Mouse (Mus musculus) forebrain, embryonic 14.5 days (tissue): Measurements from ENCODE around the gene Fmn2. TPM values are rescaled to one million over a fixed set of nuclear protein-coding genes. Genes with fewer than 3 reads are reported as not detected.

ENCODE experiments used
- ATAC-seq: fragments of 200-750 bp; cut with Nextera tagmentation; 2 replicates; pipeline ENCODE4 v1.8.0; 2017; ENCODE audit warnings: mild to moderate bottlenecking, moderate library complexity
- DNase-seq: peaks from one replicate; pipeline ENCODE4 v3.0.0-alpha.2; 2015; ENCODE audit warnings: low spot score
- H3K27ac ChIP-seq: fragments of 300-500 bp; sonication (generic); 2 replicates; pipeline ENCODE4 v1.5.1; 2014; ENCODE audit warnings: low read depth, mild to moderate bottlenecking, control low read depth, low read length, moderate library complexity
- H3K27me3 ChIP-seq: fragments of 300-500 bp; sonication (generic); replicated peaks from 2 replicates; pipeline ENCODE4 v1.6.1; 2014; ENCODE audit warnings: low read length, control low read depth, mixed read lengths; ENCODE audit not compliant: control insufficient read depth, insufficient read depth
- H3K36me3 ChIP-seq: fragments of 300-500 bp; sonication (generic); 2 replicates; pipeline ENCODE4 v1.6.1; 2014; ENCODE audit warnings: low read length, control low read depth; ENCODE audit not compliant: control insufficient read depth, insufficient read depth
- H3K4me1 ChIP-seq: fragments of 300-500 bp; sonication (generic); 2 replicates; pipeline ENCODE4 v1.6.1; 2014; ENCODE audit warnings: antibody characterized with exemption, low read length, control low read depth; ENCODE audit not compliant: control insufficient read depth, insufficient read depth
- H3K4me2 ChIP-seq: fragments of 300-500 bp; sonication (generic); 2 replicates; pipeline ENCODE4 v1.6.1; 2014; ENCODE audit warnings: mild to moderate bottlenecking, control low read depth, low read length
- H3K4me3 ChIP-seq: fragments of 300-500 bp; sonication (generic); 2 replicates; pipeline ENCODE4 v1.5.1; 2014; ENCODE audit warnings: low read depth, low read length, control low read depth
- H3K9ac ChIP-seq: fragments of 300-500 bp; sonication (generic); 2 replicates; pipeline ENCODE4 v1.6.1; 2014; ENCODE audit warnings: mild to moderate bottlenecking, low read length, control low read depth, moderate library complexity
- H3K9me3 ChIP-seq: fragments of 300-500 bp; sonication (generic); replicated peaks from 2 replicates; pipeline ENCODE4 v1.6.1; 2016; ENCODE audit warnings: low read length, control low read depth, mixed read lengths; ENCODE audit not compliant: control insufficient read depth
- WGBS: fragments of 180-500 bp; shearing (Covaris S2); extraction: QIAGEN DNeasy Blood & Tissue Kit; methylation state at CpG from one replicate; pipeline ENCODE4 v1.1.7; 2014; 5-methylcytosine and 5-hydroxymethylcytosine counted together
- polyA plus RNA-seq: library from polyadenylated mRNA; unstranded; fragments of >200 nt; fragmentation: Nextera tagmentation; extraction: Ambion mirVana; gene quantifications from 2 replicates; pipeline ENCODE4 v1.2.1, GENCODE M21; 2014

Gene Fmn2
- polyA plus RNA-seq, 1 experiment from 2014 or later = 5.0 TPM

DNA sequence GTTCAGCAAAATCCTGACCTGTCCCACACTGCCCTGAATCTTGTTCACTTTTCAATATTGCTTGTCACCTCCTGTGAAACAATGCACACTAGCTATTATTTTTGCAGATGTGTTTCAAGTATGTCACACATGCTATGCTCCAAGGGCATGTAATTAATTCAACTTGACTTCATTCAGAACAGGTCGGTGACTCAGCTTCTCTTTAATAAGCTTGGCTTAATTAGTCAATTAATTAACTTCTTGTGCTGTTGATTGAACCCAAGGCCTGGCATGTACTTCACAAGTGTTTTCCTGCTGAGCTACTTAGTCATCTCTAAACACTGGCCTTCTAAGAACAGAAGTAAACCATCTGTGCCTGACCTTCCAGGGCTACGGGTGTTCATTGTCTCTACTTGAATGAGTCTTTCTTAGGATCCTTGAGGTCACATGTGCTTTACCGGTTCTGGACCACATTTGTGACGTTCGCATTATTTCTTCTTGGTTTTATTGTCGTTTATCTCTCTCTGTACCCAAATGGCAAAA, 136.0 kb downstream of the Fmn2 start:
- 27% methylated on average over 6 of the region's 6 CpGs for WGBS
- Histone ChIP-seq H3K27me3 (no peaks in the 10 kb centered on the region), H3K9ac (no peak overlapping the region), H3K9me3 (no peaks in the 10 kb centered on the region), H3K4me3 (no peak overlapping the region), H3K27ac (no peak overlapping the region), H3K4me1 (no peaks in the 10 kb centered on the region), H3K36me3 (no peaks in the 10 kb centered on the region), H3K4me2 (no peak overlapping the region)
- DNase-seq = peak; percentile 23
- ATAC-seq = peak; percentile 63

DNA sequence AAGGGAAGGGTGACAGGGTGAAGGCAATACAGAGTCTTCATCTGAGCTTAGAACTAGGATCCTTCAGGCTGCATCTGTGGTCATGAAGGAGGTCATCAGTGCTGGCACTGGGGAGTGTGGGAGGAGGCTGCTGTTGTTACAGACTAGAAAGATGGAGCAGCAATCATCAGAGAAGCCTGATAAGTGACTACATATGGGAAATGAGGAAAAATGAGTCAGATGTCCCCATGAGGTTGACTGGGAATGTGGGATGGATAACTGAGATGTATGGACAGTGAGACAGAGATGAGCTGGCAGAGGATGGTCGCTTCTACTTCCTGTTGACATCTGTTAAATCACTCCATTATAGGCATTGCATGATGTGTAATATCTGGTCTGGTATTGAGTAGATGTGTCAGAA, 139.3 kb downstream of the Fmn2 start:
- Histone ChIP-seq H3K4me2 (no peak overlapping the region), H3K27ac (no peak overlapping the region), H3K27me3 (no peaks in the 10 kb centered on the region), H3K9ac (no peak overlapping the region), H3K4me3 (no peak overlapping the region), H3K9me3 (no peaks in the 10 kb centered on the region), H3K4me1 (no peaks in the 10 kb centered on the region), H3K36me3 (no peaks in the 10 kb centered on the region)
- WGBS = 96% methylated on average over 1 of the region's 1 CpGs
- no peak for ATAC-seq
- no peak for DNase-seq

DNA sequence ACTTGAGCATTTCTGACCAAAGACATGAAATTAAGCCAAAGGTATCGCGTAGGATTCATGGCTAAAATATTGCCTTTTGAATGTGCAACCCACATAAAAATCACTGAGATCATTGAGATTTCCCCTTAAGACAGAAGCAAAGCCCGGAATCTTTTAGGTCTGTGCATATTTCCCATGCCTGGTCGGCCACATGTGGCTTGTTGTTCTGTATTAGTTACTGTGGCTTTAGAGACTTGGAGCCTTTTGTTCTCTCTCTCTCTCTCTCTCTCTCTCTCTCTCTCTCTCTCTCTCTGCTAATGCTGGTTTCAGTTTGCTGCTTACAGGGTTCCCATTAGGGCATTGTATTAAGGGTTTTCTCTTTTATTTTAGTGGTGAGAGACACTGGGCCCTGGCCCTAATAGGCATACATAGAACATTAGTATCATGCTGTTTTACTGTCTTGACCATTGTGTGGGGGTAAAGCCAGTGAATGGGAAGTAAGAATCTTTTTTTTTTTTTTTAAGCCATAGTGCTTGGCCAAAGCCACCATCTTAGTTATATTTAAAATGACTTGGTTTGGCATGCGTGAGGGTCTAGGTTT, 141.9 kb downstream of the Fmn2 start:
- H3K36me3 ChIP-seq = no peaks in the 10 kb centered on the region
- H3K9me3 ChIP-seq = no peaks in the 10 kb centered on the region
- 52% methylated on average over 5 of the region's 5 CpGs for WGBS
- H3K27ac ChIP-seq = no peak overlapping the region
- no peaks in the 10 kb centered on the region for H3K4me1 ChIP-seq
- no peak overlapping the region for H3K4me2 ChIP-seq
- DNase-seq = no peak
- H3K27me3 ChIP-seq = no peaks in the 10 kb centered on the region
- no peak for ATAC-seq
- no peak overlapping the region for H3K9ac ChIP-seq
- no peak overlapping the region for H3K4me3 ChIP-seq

DNA sequence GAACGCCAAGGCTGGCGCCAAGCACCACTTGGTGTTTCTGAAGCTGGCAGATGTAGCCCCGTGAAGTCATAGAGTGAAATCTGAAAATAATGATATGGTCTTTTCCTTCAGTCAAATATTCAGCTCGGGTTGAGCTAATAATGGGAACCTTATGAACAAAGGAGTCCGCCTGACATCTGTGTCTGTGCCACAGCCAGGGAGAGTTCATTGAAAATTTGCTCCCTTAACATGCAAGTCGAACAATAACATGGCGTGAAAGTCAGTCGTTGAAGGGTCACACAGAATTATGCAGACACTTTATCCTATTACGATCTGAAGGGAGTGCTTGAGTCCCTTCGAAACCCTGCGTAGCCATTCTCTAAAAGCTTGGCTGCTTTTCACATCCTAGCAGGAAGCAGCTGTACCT, 147.8 kb downstream of the Fmn2 start:
- no peaks in the 10 kb centered on the region for H3K4me1 ChIP-seq
- no peak for ATAC-seq
- WGBS = 73% methylated on average over 11 of the region's 11 CpGs
- no peak overlapping the region for H3K4me2 ChIP-seq
- no peaks in the 10 kb centered on the region for H3K9me3 ChIP-seq
- no peaks in the 10 kb centered on the region for H3K27me3 ChIP-seq
- H3K9ac ChIP-seq = no peak overlapping the region
- no peaks in the 10 kb centered on the region for H3K36me3 ChIP-seq
- DNase-seq = peak; percentile 16
- no peak overlapping the region for H3K4me3 ChIP-seq
- H3K27ac ChIP-seq = no peak overlapping the region

DNA sequence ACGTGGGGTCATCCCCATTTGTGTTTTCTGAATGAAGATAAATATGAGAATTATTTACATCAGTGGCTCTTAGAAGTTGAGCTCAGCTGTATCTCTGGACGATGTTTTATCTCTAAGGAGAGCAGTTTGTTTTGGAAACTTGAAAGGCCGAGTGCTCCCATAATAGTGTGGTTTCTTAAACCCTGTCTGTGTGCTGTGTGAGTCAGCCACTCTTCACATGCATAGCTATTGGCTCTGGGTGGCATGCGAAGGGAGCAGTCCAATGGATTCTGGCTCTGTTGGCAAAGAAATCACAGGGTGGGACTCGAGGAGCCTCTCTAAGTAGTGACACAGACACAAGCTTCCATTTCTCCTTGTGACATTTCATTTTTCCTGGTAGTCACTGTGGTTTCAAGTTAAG, 152.9 kb downstream of the Fmn2 start:
- Histone ChIP-seq H3K4me3 (no peak overlapping the region), H3K4me2 (no peak overlapping the region), H3K27me3 (no peaks in the 10 kb centered on the region), H3K9me3 (no peaks in the 10 kb centered on the region), H3K4me1 (no peaks in the 10 kb centered on the region), H3K9ac (no peak overlapping the region), H3K36me3 (no peaks in the 10 kb centered on the region), H3K27ac (no peak overlapping the region)
- 68% methylated on average over 5 of the region's 5 CpGs for WGBS
- ATAC-seq = no peak
- DNase-seq = no peak

DNA sequence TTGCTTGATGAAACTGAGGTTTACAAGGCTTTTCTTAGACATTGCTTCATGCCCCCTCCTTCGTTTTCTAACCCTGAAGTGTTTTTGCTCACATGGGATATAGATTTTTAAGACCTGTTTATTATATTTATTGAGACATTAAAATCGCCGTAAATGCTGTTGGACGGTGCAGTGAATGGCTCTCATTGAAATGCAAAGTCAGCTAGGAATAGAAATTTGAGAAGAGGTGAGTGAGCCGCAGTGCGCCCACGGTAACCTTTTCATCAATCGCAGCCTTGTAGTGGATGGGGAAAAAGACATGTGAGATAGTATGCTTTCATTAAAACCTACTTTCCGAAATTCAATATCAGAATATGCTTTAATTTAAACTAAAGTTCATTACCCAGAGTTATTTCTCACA, 153.7 kb downstream of the Fmn2 start:
- Histone ChIP-seq H3K9me3 (no peaks in the 10 kb centered on the region), H3K9ac (no peak overlapping the region), H3K4me3 (no peak overlapping the region), H3K4me1 (no peaks in the 10 kb centered on the region), H3K27me3 (no peaks in the 10 kb centered on the region), H3K27ac (no peak overlapping the region), H3K4me2 (no peak overlapping the region), H3K36me3 (no peaks in the 10 kb centered on the region)
- DNase-seq (no peak), ATAC-seq (no peak)
- WGBS = 74% methylated on average over 9 of the region's 9 CpGs

DNA sequence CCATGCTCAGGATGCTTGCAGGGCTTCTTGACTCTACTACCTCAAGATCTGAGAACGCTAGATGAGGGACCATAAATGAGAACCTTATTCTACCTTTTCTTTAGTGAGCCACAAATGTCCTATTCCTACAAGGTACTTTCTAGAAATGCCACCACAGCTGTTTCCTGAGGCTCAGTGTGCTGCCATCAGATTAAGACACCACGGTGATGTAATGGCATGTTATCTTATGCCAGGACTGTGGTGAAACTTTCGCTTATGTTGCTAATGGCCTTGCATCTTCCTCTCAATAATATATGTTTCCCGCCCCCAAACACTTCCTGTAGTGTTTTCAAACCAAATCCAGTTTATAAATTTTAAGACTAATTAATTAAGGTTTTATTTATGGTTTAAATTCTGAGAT, 154.9 kb downstream of the Fmn2 start:
- H3K4me2 ChIP-seq = no peak overlapping the region
- H3K4me1 ChIP-seq = no peaks in the 10 kb centered on the region
- DNase-seq (no peak), ATAC-seq (no peak)
- H3K27me3 ChIP-seq = no peaks in the 10 kb centered on the region
- WGBS = 95% methylated on average over 4 of the region's 4 CpGs
- no peak overlapping the region for H3K27ac ChIP-seq
- no peaks in the 10 kb centered on the region for H3K36me3 ChIP-seq
- no peaks in the 10 kb centered on the region for H3K9me3 ChIP-seq
- H3K9ac ChIP-seq = no peak overlapping the region
- H3K4me3 ChIP-seq = no peak overlapping the region

DNA sequence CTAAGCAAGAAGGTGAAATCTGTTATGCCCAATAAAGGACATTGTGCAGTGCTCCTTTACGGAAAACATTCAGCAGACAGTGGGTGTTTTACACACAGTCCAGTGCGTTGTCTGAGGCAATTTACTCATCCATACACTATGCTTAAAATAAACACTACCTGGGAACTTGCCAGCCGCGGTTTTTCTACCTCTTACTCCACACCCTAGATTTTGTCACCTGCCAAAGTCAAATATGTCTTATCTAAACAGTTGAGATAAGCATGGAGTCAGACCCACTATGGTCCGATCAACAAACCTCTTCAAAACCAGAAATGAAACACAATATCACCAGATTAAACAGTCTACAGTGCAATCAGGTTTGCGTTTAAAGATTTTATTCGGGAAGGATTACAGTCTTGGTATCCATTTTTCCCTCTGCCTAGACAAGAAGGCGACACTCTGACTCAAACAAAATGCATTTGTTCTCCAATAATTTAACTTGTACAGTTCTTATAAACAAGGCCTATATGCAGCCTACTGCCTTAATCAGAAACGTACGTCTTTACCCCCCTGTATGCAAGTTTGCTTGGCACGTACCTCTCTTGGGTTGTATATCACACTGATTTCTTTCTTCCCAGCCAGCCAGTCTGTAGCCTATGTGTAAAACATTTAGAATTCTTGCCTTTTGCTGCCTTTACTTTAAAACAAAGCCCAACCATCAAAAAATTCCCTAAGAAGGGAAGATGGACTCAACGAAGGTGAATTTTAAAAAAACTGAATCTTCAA, 158.0 kb downstream of the Fmn2 start:
- no peaks in the 10 kb centered on the region for H3K4me1 ChIP-seq
- no peak for ATAC-seq

DNA sequence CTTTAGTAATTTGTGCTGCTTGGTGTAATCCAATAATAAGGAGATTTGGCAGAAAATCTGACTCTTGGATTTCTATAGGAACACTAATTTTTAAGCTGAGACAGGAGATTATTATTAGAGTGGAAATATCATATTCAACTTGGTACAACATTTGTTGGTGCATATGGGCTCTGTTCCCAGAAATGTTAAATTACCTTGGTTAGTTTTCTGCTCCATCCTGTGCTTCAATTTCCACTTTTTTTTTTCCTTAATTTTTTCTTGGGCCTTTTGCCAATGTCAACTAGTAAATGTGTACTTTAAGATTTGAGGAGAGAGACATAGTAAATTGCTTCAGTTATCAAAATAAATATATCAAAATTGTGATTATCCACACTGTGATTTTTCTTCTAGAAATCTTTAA, 163.5 kb downstream of the Fmn2 start:
- H3K9me3 ChIP-seq = no peaks in the 10 kb centered on the region
- no peak overlapping the region for H3K4me2 ChIP-seq
- ATAC-seq (no peak), DNase-seq (peak; percentile 17)
- no peak overlapping the region for H3K9ac ChIP-seq
- H3K27me3 ChIP-seq = no peaks in the 10 kb centered on the region
- H3K4me1 ChIP-seq = no peaks in the 10 kb centered on the region
- H3K4me3 ChIP-seq = no peak overlapping the region
- no peak overlapping the region for H3K27ac ChIP-seq
- no peaks in the 10 kb centered on the region for H3K36me3 ChIP-seq

More for the DNA sequence above, 158.0 kb downstream of the Fmn2 start:
- Histone ChIP-seq H3K27ac (no peak overlapping the region), H3K9me3 (no peaks in the 10 kb centered on the region), H3K27me3 (no peaks in the 10 kb centered on the region), H3K9ac (no peak overlapping the region), H3K36me3 (no peaks in the 10 kb centered on the region), H3K4me2 (no peak overlapping the region), H3K4me3 (no peak overlapping the region)
- 92% methylated on average over 12 of the region's 12 CpGs for WGBS
- DNase-seq = no peak
